Mouse (Mus musculus) brain, embryonic 18.5 days (tissue): ENCODE measurements at regions not wholly inside any gene's neighbourhood (a gene's known extent, or its start where the extent isn't known, plus 50 kb on each side); places are given as distances from the start of the nearest gene placed in this dataset.

Experiments
- DNase-seq: peaks from one replicate; pipeline ENCODE4 v3.0.0-alpha.2; 2012; ENCODE audit warnings: low read depth, low spot score

GRCm38 (mm10) chr1:193647371-193648270 is 277.5 kb upstream of the Camk1g start:
- no peak for DNase-seq

- no peak for DNase-seq
Measured at GRCm38 (mm10) chr1:193644506-193644905, 274.4 kb upstream of the Camk1g start.

GRCm38 (mm10) chr1:193636451-193636850 is 266.4 kb upstream of the Camk1g start:
- no peak for DNase-seq

GRCm38 (mm10) chr1:193632115-193632514 is 262.0 kb upstream of the Camk1g start:
- DNase-seq: no peak

GRCm38 (mm10) chr1:193629887-193630286 is 259.8 kb upstream of the Camk1g start:
- no peak for DNase-seq

- no peak for DNase-seq
Measured at GRCm38 (mm10) chr1:193626924-193627849, 257.1 kb upstream of the Camk1g start.

GRCm38 (mm10) chr1:193625101-193625956 is 255.2 kb upstream of the Camk1g start:
- no peak for DNase-seq

GRCm38 (mm10) chr1:193623571-193623970 is 253.5 kb upstream of the Camk1g start:
- no peak for DNase-seq

GRCm38 (mm10) chr1:193618250-193618649 is 248.2 kb upstream of the Camk1g start:
- no peak for DNase-seq

- no peak for DNase-seq
Measured at GRCm38 (mm10) chr1:193610471-193610870, 240.4 kb upstream of the Camk1g start.

- DNase-seq: no peak
Measured at GRCm38 (mm10) chr1:193599895-193600294, 229.8 kb upstream of the Camk1g start.

GRCm38 (mm10) chr1:193599163-193599562 is 229.1 kb upstream of the Camk1g start:
- DNase-seq: no peak

GRCm38 (mm10) chr1:193590301-193590829 is 220.3 kb upstream of the Camk1g start:
- no peak for DNase-seq

- no peak for DNase-seq
Measured at GRCm38 (mm10) chr1:193588477-193589464, 218.7 kb upstream of the Camk1g start.

- DNase-seq: no peak
Measured at GRCm38 (mm10) chr1:193587317-193587716, 217.2 kb upstream of the Camk1g start.

- DNase-seq: peak; percentile 60
Measured at GRCm38 (mm10) chr1:193586896-193587295, 216.8 kb upstream of the Camk1g start.

- no peak for DNase-seq
Measured at GRCm38 (mm10) chr1:193583791-193584190, 213.7 kb upstream of the Camk1g start.

- no peak for DNase-seq
Measured at GRCm38 (mm10) chr1:193580393-193580792, 210.3 kb upstream of the Camk1g start.

- DNase-seq: no peak
Measured at GRCm38 (mm10) chr1:193579671-193580070, 209.6 kb upstream of the Camk1g start.

GRCm38 (mm10) chr1:193578661-193579175 is 208.6 kb upstream of the Camk1g start:
- no peak for DNase-seq
